Mouse (Mus musculus): ENCODE measurements around the gene Calm1. TPM values are rescaled to one million over a fixed set of nuclear protein-coding genes. Genes with fewer than 3 reads are reported as not detected.
A peak's percentile ranks its signal among the peaks of the same experiment; 100 is the strongest.

Gene Calm1
- polyA plus RNA-seq, 1 experiment from 2014 or later, result 2,174 TPM

- peaks cover 11% of the 10 kb centered on the region for H3K4me1 ChIP-seq
- no peak for ATAC-seq (replicated peaks)
- H3K27ac ChIP-seq (replicated peaks), result no peak overlapping the region
- no peaks in the 10 kb centered on the region for H3K36me3 ChIP-seq
- whole genome bisulfite sequencing, result 87% methylated on average over 7 of the region's 7 CpGs
- no peaks in the 10 kb centered on the region for H3K9me3 ChIP-seq
- H3K4me3 ChIP-seq, result no peak overlapping the region
- no peaks in the 10 kb centered on the region for H3K27me3 ChIP-seq
- no peak overlapping the region for H3K9ac ChIP-seq (replicated peaks)
- no peak overlapping the region for H3K4me2 ChIP-seq (replicated peaks)
Measured at GRCm38 (mm10) chr12:100234919-100235318, 35.7 kb downstream of the Calm1 start.

- 57% methylated on average over 5 of the region's 5 CpGs for WGBS
Measured at GRCm38 (mm10) chr12:100235423-100235822, 36.2 kb downstream of the Calm1 start.

GRCm38 (mm10) chr12:100239404-100239803 is 40.2 kb downstream of the Calm1 start:
- H3K4me3 ChIP-seq, result no peak overlapping the region
- H3K36me3 ChIP-seq, result no peaks in the 10 kb centered on the region
- ATAC-seq (replicated peaks), result peak; percentile 52
- H3K9me3 ChIP-seq, result no peaks in the 10 kb centered on the region
- no peak overlapping the region for H3K4me2 ChIP-seq (replicated peaks)
- H3K27me3 ChIP-seq, result no peaks in the 10 kb centered on the region
- 37% methylated on average over 7 of the region's 7 CpGs for WGBS
- no peak overlapping the region for H3K9ac ChIP-seq (replicated peaks)
- peaks cover 26% of the 10 kb centered on the region for H3K4me1 ChIP-seq
- peak overlapping the region; percentile 59 for H3K27ac ChIP-seq (replicated peaks)

More at GRCm38 (mm10) chr12:100235423-100235822, 36.2 kb downstream of the Calm1 start:
- Histone ChIP-seq H3K27ac (replicated peaks) (no peak overlapping the region), H3K36me3 (no peaks in the 10 kb centered on the region), H3K4me3 (no peak overlapping the region), H3K4me2 (replicated peaks) (no peak overlapping the region), H3K9me3 (no peaks in the 10 kb centered on the region), H3K27me3 (no peaks in the 10 kb centered on the region), H3K4me1 (peaks cover 13% of the 10 kb centered on the region), H3K9ac (replicated peaks) (no peak overlapping the region)
- no peak for ATAC-seq (replicated peaks)

- H3K27me3 ChIP-seq, result no peaks in the 10 kb centered on the region
Measured at GRCm38 (mm10) chr12:100239807-100240206, 40.6 kb downstream of the Calm1 start.

GRCm38 (mm10) chr12:100241911-100242796 is 42.9 kb downstream of the Calm1 start:
- Histone ChIP-seq H3K4me2 (replicated peaks) (peak overlapping the region; percentile 51), H3K27me3 (no peaks in the 10 kb centered on the region), H3K4me1 (peaks cover 33% of the 10 kb centered on the region), H3K36me3 (no peaks in the 10 kb centered on the region), H3K9me3 (no peaks in the 10 kb centered on the region), H3K9ac (replicated peaks) (peak overlapping the region; percentile 51), H3K4me3 (peak overlapping the region; percentile 30), H3K27ac (replicated peaks) (peak overlapping the region; percentile 82)
- WGBS, result 7% methylated on average over 22 of the region's 22 CpGs
- peak; percentile 95 for ATAC-seq (replicated peaks)

More at GRCm38 (mm10) chr12:100239807-100240206, 40.6 kb downstream of the Calm1 start:
- no peak overlapping the region for H3K4me2 ChIP-seq (replicated peaks)
- H3K4me3 ChIP-seq, result no peak overlapping the region
- H3K9ac ChIP-seq (replicated peaks), result no peak overlapping the region
- ATAC-seq (replicated peaks), result no peak
- peak overlapping the region; percentile 59 for H3K27ac ChIP-seq (replicated peaks)
- no peaks in the 10 kb centered on the region for H3K9me3 ChIP-seq
- 35% methylated on average over 6 of the region's 6 CpGs for WGBS
- no peaks in the 10 kb centered on the region for H3K36me3 ChIP-seq
- peaks cover 30% of the 10 kb centered on the region for H3K4me1 ChIP-seq

GRCm38 (mm10) chr12:100244580-100244979 is 45.3 kb downstream of the Calm1 start:
- H3K36me3 ChIP-seq, result no peaks in the 10 kb centered on the region
- H3K9ac ChIP-seq (replicated peaks), result no peak overlapping the region
- no peaks in the 10 kb centered on the region for H3K27me3 ChIP-seq
- H3K9me3 ChIP-seq, result no peaks in the 10 kb centered on the region
- no peak overlapping the region for H3K4me2 ChIP-seq (replicated peaks)
- peak overlapping the region; percentile 62 for H3K27ac ChIP-seq (replicated peaks)
- H3K4me1 ChIP-seq, result peaks cover 26% of the 10 kb centered on the region
- WGBS, result 16% methylated on average over 5 of the region's 5 CpGs
- H3K4me3 ChIP-seq, result no peak overlapping the region
- peak; percentile 66 for ATAC-seq (replicated peaks)

GRCm38 (mm10) chr12:100249170-100249569 is 49.9 kb downstream of the Calm1 start:
- 91% methylated on average over 7 of the region's 7 CpGs for WGBS
- no peak overlapping the region for H3K9ac ChIP-seq (replicated peaks)
- H3K9me3 ChIP-seq, result no peaks in the 10 kb centered on the region
- no peak overlapping the region for H3K4me2 ChIP-seq (replicated peaks)
- H3K4me3 ChIP-seq, result no peak overlapping the region
- H3K4me1 ChIP-seq, result peaks cover 10% of the 10 kb centered on the region
- H3K27ac ChIP-seq (replicated peaks), result no peak overlapping the region
- H3K27me3 ChIP-seq, result no peaks in the 10 kb centered on the region
- no peak for ATAC-seq (replicated peaks)
- no peaks in the 10 kb centered on the region for H3K36me3 ChIP-seq

GRCm38 (mm10) chr12:100254471-100254870 is 55.2 kb downstream of the Calm1 start:
- H3K4me1 ChIP-seq, result peaks cover 5% of the 10 kb centered on the region
- no peak overlapping the region for H3K4me3 ChIP-seq
- 73% methylated on average over 4 of the region's 4 CpGs for WGBS
- H3K9ac ChIP-seq (replicated peaks), result no peak overlapping the region
- ATAC-seq (replicated peaks), result peak; percentile 66
- no peaks in the 10 kb centered on the region for H3K36me3 ChIP-seq
- H3K27me3 ChIP-seq, result no peaks in the 10 kb centered on the region
- no peak overlapping the region for H3K27ac ChIP-seq (replicated peaks)
- no peaks in the 10 kb centered on the region for H3K9me3 ChIP-seq
- H3K4me2 ChIP-seq (replicated peaks), result no peak overlapping the region

GRCm38 (mm10) chr12:100255441-100255949 is 56.3 kb downstream of the Calm1 start:
- 85% methylated on average over 2 of the region's 2 CpGs for WGBS
- Histone ChIP-seq H3K4me3 (no peak overlapping the region), H3K27me3 (no peaks in the 10 kb centered on the region), H3K9ac (replicated peaks) (no peak overlapping the region), H3K27ac (replicated peaks) (no peak overlapping the region), H3K9me3 (no peaks in the 10 kb centered on the region), H3K4me1 (peaks cover 9% of the 10 kb centered on the region), H3K4me2 (replicated peaks) (no peak overlapping the region), H3K36me3 (no peaks in the 10 kb centered on the region)
- ATAC-seq (replicated peaks), result no peak

GRCm38 (mm10) chr12:100257779-100258178 is 58.5 kb downstream of the Calm1 start:
- no peaks in the 10 kb centered on the region for H3K27me3 ChIP-seq
- 76% methylated on average over 3 of the region's 3 CpGs for WGBS
- ATAC-seq (replicated peaks), result no peak
- H3K4me2 ChIP-seq (replicated peaks), result no peak overlapping the region
- H3K4me3 ChIP-seq, result no peak overlapping the region
- H3K27ac ChIP-seq (replicated peaks), result no peak overlapping the region
- no peaks in the 10 kb centered on the region for H3K36me3 ChIP-seq
- no peak overlapping the region for H3K9ac ChIP-seq (replicated peaks)
- peaks cover 9% of the 10 kb centered on the region for H3K4me1 ChIP-seq
- no peaks in the 10 kb centered on the region for H3K9me3 ChIP-seq
